Mouse (Mus musculus) megakaryocyte, embryonic 14.5 days (primary cell): ENCODE measurements around the gene Gm10490.

Experiments used
- FLI1 ChIP-seq: IDR thresholded peaks from 2 replicates; pipeline ENCODE4 v1.6.1; 2012; ENCODE audit warnings: low read length, inconsistent platforms, mixed read lengths
- GATA1 ChIP-seq: IDR thresholded peaks from 3 replicates; pipeline ENCODE4 v1.6.1; 2012; ENCODE audit warnings: mixed read lengths, low read length, inconsistent platforms, borderline replicate concordance

DNA sequence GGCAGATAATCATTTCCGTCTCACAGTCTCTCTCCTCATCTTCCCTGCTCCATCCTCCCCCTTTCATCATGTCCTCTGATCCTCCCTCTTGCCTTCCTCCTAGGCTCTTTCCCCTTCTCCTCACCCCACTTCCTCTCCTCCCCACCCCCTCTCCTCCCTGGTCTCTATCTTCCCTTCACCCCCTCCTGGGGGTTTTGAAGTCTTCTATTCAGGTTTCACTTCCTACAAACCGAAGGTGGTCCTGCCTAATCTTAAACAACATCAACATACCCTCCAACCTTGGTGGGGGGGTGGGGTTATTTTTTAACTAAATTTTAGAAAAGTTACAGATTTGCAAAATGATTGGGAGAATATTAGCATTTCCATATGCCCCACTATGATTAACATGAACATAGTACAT, 40.8 kb upstream of the Gm10490 start:
- no peak for TF ChIP-seq GATA1
- TF ChIP-seq FLI1: no peak
